Mouse (Mus musculus) embryonic facial prominence, embryonic 15.5 days (tissue): Measurements from ENCODE around the gene Snrpb2. TPM values are rescaled to one million over a fixed set of nuclear protein-coding genes. Genes with fewer than 3 reads are reported as not detected.

Experiments
- ATAC-seq: fragments of 200-750 bp; cut with Nextera tagmentation; 2 replicates; pipeline ENCODE4 v1.8.0; 2017; ENCODE audit warnings: low read depth, moderate TSS enrichment; ENCODE audit not compliant: insufficient number of reproducible peaks, low FRiP score, low TSS enrichment
- H3K27ac ChIP-seq: fragments of 300-500 bp; sonication (generic); replicated peaks from 2 replicates; pipeline ENCODE4 v1.5.1; 2015; ENCODE audit warnings: mild to moderate bottlenecking, inconsistent platforms
- H3K27me3 ChIP-seq: fragments of 300-500 bp; sonication (generic); 2 replicates; pipeline ENCODE4 v1.6.1; 2015; ENCODE audit warnings: inconsistent platforms
- H3K36me3 ChIP-seq: fragments of 300-500 bp; sonication (generic); 2 replicates; pipeline ENCODE4 v1.6.1; 2015; ENCODE audit warnings: mild to moderate bottlenecking, inconsistent platforms
- H3K4me1 ChIP-seq: fragments of 300-500 bp; sonication (generic); 2 replicates; pipeline ENCODE4 v1.6.1; 2015; ENCODE audit warnings: inconsistent platforms
- H3K4me2 ChIP-seq: fragments of 300-500 bp; sonication (generic); replicated peaks from 2 replicates; pipeline ENCODE4 v1.6.1; 2015; ENCODE audit warnings: mild to moderate bottlenecking, inconsistent platforms
- H3K4me3 ChIP-seq: fragments of 300-500 bp; sonication (generic); replicated peaks from 2 replicates; pipeline ENCODE4 v1.5.1; 2015; ENCODE audit warnings: mild to moderate bottlenecking, inconsistent platforms
- H3K9ac ChIP-seq: fragments of 300-500 bp; sonication (generic); 2 replicates; pipeline ENCODE4 v1.6.1; 2015; ENCODE audit warnings: inconsistent platforms
- H3K9me3 ChIP-seq: fragments of 300-500 bp; sonication (generic); replicated peaks from 2 replicates; pipeline ENCODE4 v1.6.1; 2016; ENCODE audit warnings: inconsistent platforms
- WGBS: fragments of 180-500 bp; shearing (Covaris S2); methylation state at CpG from one replicate; pipeline ENCODE4 v1.1.7; 2015; 5-methylcytosine and 5-hydroxymethylcytosine counted together
- polyA plus RNA-seq: library from polyadenylated mRNA; unstranded; fragments of >200 nt; fragmentation: Nextera tagmentation; extraction: Ambion mirVana; gene quantifications from 2 replicates; pipeline ENCODE4 v1.2.1, GENCODE M21; 2015

The Snrpb2 gene
- polyA plus RNA-seq, 1 experiment from 2014 or later, result 59.7 TPM

GRCm38 (mm10) chr2:143094761-143095160, 31.9 kb downstream of the Snrpb2 start:
- 71% methylated on average over 6 of the region's 6 CpGs for WGBS
- no peak for ATAC-seq
- no peak overlapping the region for H3K27ac ChIP-seq
- no peak overlapping the region for H3K9ac ChIP-seq
- H3K36me3 ChIP-seq, result no peaks in the 10 kb centered on the region
- H3K4me3 ChIP-seq, result no peak overlapping the region
- no peaks in the 10 kb centered on the region for H3K4me1 ChIP-seq
- no peaks in the 10 kb centered on the region for H3K9me3 ChIP-seq
- H3K27me3 ChIP-seq, result no peaks in the 10 kb centered on the region
- H3K4me2 ChIP-seq, result no peak overlapping the region

GRCm38 (mm10) chr2:143097170-143097569, 34.3 kb downstream of the Snrpb2 start:
- H3K36me3 ChIP-seq, result no peaks in the 10 kb centered on the region
- no peaks in the 10 kb centered on the region for H3K9me3 ChIP-seq
- no peaks in the 10 kb centered on the region for H3K27me3 ChIP-seq
- H3K27ac ChIP-seq, result no peak overlapping the region
- H3K4me3 ChIP-seq, result no peak overlapping the region
- 55% methylated on average over 1 of the region's 1 CpGs for WGBS
- no peaks in the 10 kb centered on the region for H3K4me1 ChIP-seq
- no peak for ATAC-seq
- H3K9ac ChIP-seq, result no peak overlapping the region
- no peak overlapping the region for H3K4me2 ChIP-seq

- no peaks in the 10 kb centered on the region for H3K4me1 ChIP-seq
- no peak overlapping the region for H3K27ac ChIP-seq
- WGBS, result 83% methylated on average over 1 of the region's 1 CpGs
- no peak overlapping the region for H3K9ac ChIP-seq
- no peak for ATAC-seq
- no peak overlapping the region for H3K4me2 ChIP-seq
- no peaks in the 10 kb centered on the region for H3K27me3 ChIP-seq
- no peaks in the 10 kb centered on the region for H3K36me3 ChIP-seq
- no peak overlapping the region for H3K4me3 ChIP-seq
- H3K9me3 ChIP-seq, result no peaks in the 10 kb centered on the region
These were observed 51.0 kb downstream of the Snrpb2 start for GRCm38 (mm10) chr2:143113859-143114258.

- Histone ChIP-seq H3K9me3 (no peaks in the 10 kb centered on the region), H3K27ac (no peak overlapping the region), H3K36me3 (no peaks in the 10 kb centered on the region), H3K9ac (no peak overlapping the region), H3K27me3 (no peaks in the 10 kb centered on the region), H3K4me2 (no peak overlapping the region), H3K4me1 (no peaks in the 10 kb centered on the region), H3K4me3 (no peak overlapping the region)
- whole genome bisulfite sequencing, result 67% methylated on average over 4 of the region's 4 CpGs
- ATAC-seq, result no peak
These were observed 51.9 kb downstream of the Snrpb2 start for GRCm38 (mm10) chr2:143114716-143115115.

GRCm38 (mm10) chr2:143117453-143117852, 54.6 kb downstream of the Snrpb2 start:
- Histone ChIP-seq H3K36me3 (no peaks in the 10 kb centered on the region), H3K27me3 (no peaks in the 10 kb centered on the region), H3K27ac (no peak overlapping the region), H3K9ac (no peak overlapping the region), H3K4me3 (no peak overlapping the region), H3K4me2 (no peak overlapping the region), H3K4me1 (no peaks in the 10 kb centered on the region), H3K9me3 (no peaks in the 10 kb centered on the region)
- WGBS, result 57% methylated on average over 3 of the region's 3 CpGs
- ATAC-seq, result no peak

- Histone ChIP-seq H3K9me3 (no peaks in the 10 kb centered on the region), H3K4me3 (no peak overlapping the region), H3K4me1 (no peaks in the 10 kb centered on the region), H3K27me3 (no peaks in the 10 kb centered on the region), H3K36me3 (no peaks in the 10 kb centered on the region), H3K4me2 (no peak overlapping the region), H3K27ac (no peak overlapping the region), H3K9ac (no peak overlapping the region)
- 68% methylated on average over 7 of the region's 7 CpGs for WGBS
- no peak for ATAC-seq
These were observed 55.4 kb downstream of the Snrpb2 start for GRCm38 (mm10) chr2:143118221-143118620.

Other genes with a start within 250 kb of the Snrpb2 start
- 9.9 and 10.9 TPM in 2 replicates for gene Kif16b, start 161.5 kb upstream of the Snrpb2 start, polyA plus RNA-seq
- gene Otor, start 15.4 kb downstream of the Snrpb2 start, polyA plus RNA-seq, result 6.1 and 24.0 TPM in 2 replicates